Mouse (Mus musculus) brain, adult 2 months (tissue): ENCODE results near the gene Thsd4.
A peak's percentile ranks its signal among the peaks of the same experiment; 100 is the strongest.

Experiments used
- DNase-seq: peaks from one replicate; pipeline ENCODE4 v3.0.0; 2011; ENCODE audit warnings: low read depth, low spot score

Gene Thsd4

GRCm38 (mm10) chr9:60088101-60088500 lies 433.7 kb downstream of the Thsd4 start:
- peak; percentile 35 for DNase-seq

- DNase-seq, result no peak
These were observed 439.7 kb downstream of the Thsd4 start for GRCm38 (mm10) chr9:60082107-60082581.

DNA sequence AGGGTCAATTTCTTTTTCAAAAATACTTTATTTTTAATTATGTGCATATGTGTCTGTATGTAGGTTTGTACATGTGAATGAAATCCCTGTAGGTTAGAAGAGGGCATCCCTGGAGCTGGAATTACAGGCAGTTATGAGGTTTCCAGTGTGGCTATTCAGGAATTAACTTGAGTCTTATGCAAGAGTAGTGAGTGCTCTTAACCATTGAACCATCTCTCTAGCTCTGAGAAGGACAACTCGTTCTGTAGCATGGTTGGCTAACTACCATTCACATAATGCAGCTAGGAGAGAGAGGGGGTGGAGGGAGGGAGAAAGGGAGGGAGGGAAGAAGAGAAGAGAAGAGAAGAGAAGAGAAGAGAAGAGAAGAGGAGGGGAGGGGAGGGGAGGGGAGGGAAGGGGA lies 444.1 kb downstream of the Thsd4 start:
- DNase-seq, result no peak

- no peak for DNase-seq
These were observed 445.4 kb downstream of the Thsd4 start for GRCm38 (mm10) chr9:60076396-60076795.

- DNase-seq, result no peak
These were observed 450.1 kb downstream of the Thsd4 start for GRCm38 (mm10) chr9:60071620-60072263.

DNA sequence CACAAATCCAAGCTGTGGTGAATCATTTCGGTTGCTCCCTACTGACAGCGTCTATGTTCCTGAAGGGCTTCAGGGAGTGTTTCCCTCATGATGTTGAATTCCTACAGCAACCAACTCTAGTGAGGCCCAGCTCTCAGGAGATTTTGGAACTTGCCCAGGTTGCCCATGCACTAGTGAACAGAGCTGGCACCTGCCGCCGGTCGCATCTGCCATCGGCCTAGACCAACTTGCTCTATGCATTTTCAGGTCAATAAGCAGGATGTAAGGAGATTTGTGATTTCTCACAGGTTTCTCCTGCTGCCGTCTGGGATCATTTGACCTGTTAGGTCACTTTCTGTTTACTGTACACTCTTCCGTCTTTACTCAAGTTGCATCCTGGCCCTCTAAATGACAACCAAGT lies 454.6 kb downstream of the Thsd4 start:
- no peak for DNase-seq

DNA sequence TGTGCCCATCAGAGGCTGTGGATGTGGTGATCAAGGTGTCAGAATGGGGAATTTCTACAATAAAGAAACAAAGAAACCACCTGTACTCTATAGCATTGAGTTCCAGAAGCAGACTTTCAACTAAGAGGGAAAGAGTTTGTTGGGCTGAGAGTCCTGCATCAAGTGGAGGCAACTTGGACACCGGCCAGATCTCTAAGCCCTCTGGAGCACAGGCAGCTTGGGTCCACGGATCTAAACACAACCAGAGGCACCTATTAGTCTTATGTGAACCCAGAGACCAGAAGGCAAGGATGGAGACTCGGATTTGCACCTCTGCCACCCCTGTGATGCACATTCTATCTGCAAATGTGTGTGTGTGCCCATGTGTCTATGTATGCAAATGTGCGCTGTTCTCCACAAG lies 456.7 kb downstream of the Thsd4 start:
- no peak for DNase-seq

GRCm38 (mm10) chr9:60063191-60063720 lies 458.6 kb downstream of the Thsd4 start:
- DNase-seq, result peak; percentile 18

GRCm38 (mm10) chr9:60056131-60056530 lies 465.7 kb downstream of the Thsd4 start:
- no peak for DNase-seq

- DNase-seq, result peak; percentile 81
These were observed 466.9 kb downstream of the Thsd4 start for GRCm38 (mm10) chr9:60054951-60055350.

GRCm38 (mm10) chr9:60053117-60053516 lies 468.7 kb downstream of the Thsd4 start:
- no peak for DNase-seq

DNA sequence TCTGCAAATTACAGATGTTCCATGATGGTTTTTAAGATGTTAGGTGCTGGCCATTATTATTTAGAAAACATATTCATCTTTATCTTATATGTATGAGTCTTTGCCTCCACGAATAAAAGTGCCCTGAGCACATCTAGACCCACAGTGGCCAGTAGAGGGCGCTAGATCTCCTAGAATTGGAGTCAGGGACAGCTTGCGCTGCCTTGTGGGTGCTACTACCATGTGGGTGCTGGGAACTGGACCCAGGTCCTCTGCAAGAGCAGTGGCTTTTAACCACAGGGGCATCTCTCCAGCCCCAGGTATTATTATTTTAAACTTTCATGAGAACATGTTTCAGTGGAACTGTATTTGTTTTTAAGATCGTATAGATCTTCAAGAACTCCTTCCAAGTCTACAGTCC lies 469.4 kb downstream of the Thsd4 start:
- DNase-seq, result no peak

DNA sequence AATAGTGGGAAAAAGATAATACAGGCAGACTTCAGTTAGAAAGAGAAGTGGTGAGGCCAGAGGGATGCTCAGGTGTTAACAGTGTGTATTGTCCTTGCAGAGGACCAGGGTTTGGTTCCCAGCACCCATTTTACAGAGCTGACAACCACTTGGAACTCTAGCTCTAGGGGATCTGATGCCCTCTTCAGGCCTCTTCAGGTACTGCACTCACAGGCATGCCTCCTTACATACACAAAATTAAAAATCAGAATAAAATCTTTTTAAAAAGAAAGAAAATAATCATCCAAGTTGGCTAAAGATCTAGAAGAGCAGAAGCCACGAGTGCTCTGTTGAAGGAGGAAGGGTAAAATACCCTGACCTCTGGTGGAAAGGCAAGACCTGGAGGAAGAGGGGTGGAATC lies 478.7 kb downstream of the Thsd4 start:
- no peak for DNase-seq

- no peak for DNase-seq
These were observed 487.0 kb downstream of the Thsd4 start for GRCm38 (mm10) chr9:60034883-60035282.

DNA sequence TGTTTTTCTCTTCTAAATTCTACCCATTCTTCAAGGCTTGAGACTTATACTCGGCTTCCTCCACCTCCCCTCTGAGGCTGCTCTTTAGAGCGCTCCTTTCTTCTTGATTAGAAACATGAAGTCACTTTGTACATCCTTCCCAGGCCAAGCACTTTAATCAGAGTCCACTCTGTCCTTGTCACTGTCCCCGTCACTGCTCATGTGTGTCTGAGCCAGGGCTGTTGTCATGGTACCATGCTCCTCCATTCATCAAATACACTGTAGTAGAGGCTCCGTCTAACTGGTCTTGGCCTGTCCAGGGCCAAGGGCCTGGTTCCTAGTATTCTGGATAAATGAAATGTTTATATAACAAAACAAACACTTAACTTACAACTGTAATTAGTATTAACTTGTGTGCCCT lies 494.6 kb downstream of the Thsd4 start:
- DNase-seq, result no peak

GRCm38 (mm10) chr9:60026795-60027194 lies 495.1 kb downstream of the Thsd4 start:
- DNase-seq, result no peak

GRCm38 (mm10) chr9:60025919-60026318 lies 495.9 kb downstream of the Thsd4 start:
- DNase-seq, result no peak

GRCm38 (mm10) chr9:60024971-60025370 lies 496.9 kb downstream of the Thsd4 start:
- DNase-seq, result no peak

- peak; percentile 40 for DNase-seq
These were observed 497.3 kb downstream of the Thsd4 start for GRCm38 (mm10) chr9:60024545-60024944.

DNA sequence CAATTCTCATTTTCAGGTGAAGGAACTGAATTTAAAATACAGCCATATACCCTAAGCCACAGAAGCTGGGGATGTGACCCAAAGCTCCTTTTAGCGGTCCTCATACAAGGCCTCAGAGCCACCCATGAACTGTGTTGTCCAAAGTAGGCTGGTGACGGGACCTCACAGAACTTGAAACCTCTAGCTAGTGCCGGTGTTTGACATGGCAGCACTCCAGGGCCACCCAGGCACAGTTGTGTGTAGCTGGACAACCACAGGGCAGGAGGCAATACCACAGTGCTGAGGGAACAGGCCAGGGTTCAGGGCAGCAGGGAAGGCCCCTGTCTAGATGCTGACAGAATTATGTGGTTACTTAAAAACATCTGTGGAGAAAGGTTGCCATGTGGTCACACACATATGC lies 499.5 kb downstream of the Thsd4 start:
- no peak for DNase-seq

- DNase-seq, result no peak
These were observed 501.4 kb downstream of the Thsd4 start for GRCm38 (mm10) chr9:60020444-60020843.

GRCm38 (mm10) chr9:60010285-60010684 lies 511.6 kb downstream of the Thsd4 start:
- no peak for DNase-seq

DNA sequence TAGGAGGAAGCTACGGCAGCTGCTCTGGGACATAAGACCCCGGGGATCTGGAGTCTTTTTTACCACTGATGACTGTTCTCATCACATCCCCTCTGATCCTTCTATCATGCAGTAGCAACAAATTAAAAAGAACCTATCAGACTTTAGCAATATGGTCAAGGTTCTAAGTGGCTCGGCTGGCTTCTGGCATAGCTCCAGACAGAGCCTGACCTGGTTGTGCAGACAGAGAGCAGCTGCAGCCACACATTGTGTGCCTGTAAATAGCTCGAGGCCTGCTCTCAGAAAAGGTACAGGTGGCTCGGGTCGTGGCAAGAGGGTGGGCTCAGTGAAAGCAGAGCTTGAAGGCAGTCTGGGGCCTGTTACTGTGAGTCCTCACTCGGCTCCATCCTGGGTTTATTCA lies 512.9 kb downstream of the Thsd4 start:
- peak; percentile 38 for DNase-seq

DNA sequence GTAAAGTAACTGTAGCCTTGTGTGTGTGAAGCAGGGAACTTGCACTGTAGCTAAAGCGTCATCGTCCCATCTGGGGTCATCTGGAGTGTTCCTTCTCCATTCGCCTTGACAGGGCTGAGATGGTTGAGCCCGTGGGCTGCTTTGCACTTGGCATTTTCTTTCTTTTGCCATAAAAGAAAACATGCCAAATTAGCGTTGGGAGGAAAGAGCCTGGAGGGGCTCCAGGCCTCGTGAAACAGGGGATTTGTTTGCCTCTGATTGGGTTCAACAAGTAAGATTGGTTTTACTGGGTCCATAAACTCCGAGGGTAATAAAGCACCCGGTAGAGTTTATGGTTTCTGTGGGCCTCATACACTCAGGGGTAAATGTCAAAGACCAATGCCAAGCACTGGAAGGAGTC lies 519.5 kb downstream of the Thsd4 start:
- DNase-seq, result no peak
